Mouse (Mus musculus) hindbrain, embryonic 12.5 days (tissue): ENCODE results near the gene Tmem51. TPM values are rescaled to one million over a fixed set of nuclear protein-coding genes. Genes with fewer than 3 reads are reported as not detected.
"Not testable (repeated sequence)": the region's sequence is repeated elsewhere in the genome, so short reads cannot be mapped to it uniquely, and the experiment has no call there.

ENCODE experiments used
- ATAC-seq: fragments of 200-750 bp; cut with Nextera tagmentation; 2 replicates; pipeline ENCODE4 v1.8.0; 2017; ENCODE audit warnings: moderate TSS enrichment; ENCODE audit not compliant: low FRiP score
- H3K27ac ChIP-seq: fragments of 300-500 bp; sonication (generic); 2 replicates; pipeline ENCODE4 v1.5.1; 2016; ENCODE audit warnings: mild to moderate bottlenecking
- H3K27me3 ChIP-seq: fragments of 300-500 bp; sonication (generic); 2 replicates; pipeline ENCODE4 v1.6.1; 2016; ENCODE audit warnings: mild to moderate bottlenecking
- H3K36me3 ChIP-seq: fragments of 300-500 bp; sonication (generic); 2 replicates; pipeline ENCODE4 v1.6.1; 2016; ENCODE audit warnings: mild to moderate bottlenecking
- H3K4me1 ChIP-seq: fragments of 300-500 bp; sonication (generic); 2 replicates; pipeline ENCODE4 v1.6.1; 2016
- H3K4me2 ChIP-seq: fragments of 300-500 bp; sonication (generic); replicated peaks from 2 replicates; pipeline ENCODE4 v1.6.1; 2016; ENCODE audit warnings: mild to moderate bottlenecking
- H3K4me3 ChIP-seq: fragments of 300-500 bp; sonication (generic); 2 replicates; pipeline ENCODE4 v1.5.1; 2016; ENCODE audit warnings: mild to moderate bottlenecking
- H3K9ac ChIP-seq: fragments of 300-500 bp; sonication (generic); 2 replicates; pipeline ENCODE4 v1.6.1; 2016; ENCODE audit warnings: mild to moderate bottlenecking, moderate library complexity
- H3K9me3 ChIP-seq: fragments of 300-500 bp; sonication (generic); replicated peaks from 2 replicates; pipeline ENCODE4 v1.6.1; 2016; ENCODE audit warnings: mild to moderate bottlenecking
- WGBS: fragments of 180-500 bp; shearing (Covaris S2); methylation state at CpG from one replicate; pipeline ENCODE4 v1.1.7; 2016; 5-methylcytosine and 5-hydroxymethylcytosine counted together
- polyA plus RNA-seq: library from polyadenylated mRNA; unstranded; fragments of >200 nt; fragmentation: Nextera tagmentation; extraction: Ambion mirVana; gene quantifications from 2 replicates; pipeline ENCODE4 v1.2.1, GENCODE M21; 2016

Tmem51 gene
- polyA plus RNA-seq, 1 experiment from 2014 or later, result 8.7 TPM

DNA sequence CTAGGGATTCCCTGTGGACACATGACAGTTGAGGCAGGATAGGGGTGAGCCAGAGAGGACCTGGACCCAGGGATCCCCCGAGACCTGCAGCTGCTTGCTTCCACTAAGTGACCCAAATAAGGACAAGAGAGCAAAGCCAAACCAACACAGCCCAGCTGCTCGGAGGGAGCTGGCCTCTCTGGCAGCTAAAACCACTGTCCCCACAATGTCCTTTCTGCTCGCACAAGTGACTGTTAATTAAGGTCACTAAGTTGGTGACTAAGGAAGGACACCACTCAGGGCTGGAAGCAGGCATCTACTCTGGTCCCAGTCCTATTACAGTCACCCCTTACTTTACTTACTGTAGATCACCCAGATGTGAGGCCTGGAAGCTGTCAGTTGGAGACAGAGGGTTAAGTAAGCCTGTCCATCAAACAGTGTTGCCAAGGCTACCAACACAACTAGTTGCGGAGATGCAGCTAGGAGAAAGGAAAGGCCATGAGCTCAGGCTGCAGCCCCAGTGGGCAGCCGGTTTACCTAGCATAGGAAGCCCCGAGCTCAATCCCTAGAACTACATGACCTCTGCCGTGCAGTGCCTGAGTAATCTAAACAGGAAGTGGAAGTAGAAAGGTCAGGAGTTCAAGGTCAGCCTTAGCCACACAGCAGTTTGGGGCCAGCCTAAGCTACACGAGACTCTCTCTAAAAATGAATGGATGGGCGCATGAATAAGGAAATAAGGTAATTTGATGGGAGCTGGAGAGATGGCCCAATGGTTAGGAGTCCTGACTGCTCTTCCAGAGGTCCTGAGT is 30.2 kb downstream of the Tmem51 start:
- no peak overlapping the region for H3K4me3 ChIP-seq
- peaks cover 2% of the 10 kb centered on the region; the same call in 1 of the 2 replicates for H3K4me1 ChIP-seq
- H3K9ac ChIP-seq, result no peak overlapping the region
- no peaks in the 10 kb centered on the region for H3K36me3 ChIP-seq
- H3K9me3 ChIP-seq, result no peaks in the 10 kb centered on the region
- H3K4me2 ChIP-seq, result no peak overlapping the region
- ATAC-seq, result no peak
- H3K27me3 ChIP-seq, result no peaks in the 10 kb centered on the region
- WGBS, result 50% methylated on average over 9 of the region's 9 CpGs
- no peak overlapping the region for H3K27ac ChIP-seq

DNA sequence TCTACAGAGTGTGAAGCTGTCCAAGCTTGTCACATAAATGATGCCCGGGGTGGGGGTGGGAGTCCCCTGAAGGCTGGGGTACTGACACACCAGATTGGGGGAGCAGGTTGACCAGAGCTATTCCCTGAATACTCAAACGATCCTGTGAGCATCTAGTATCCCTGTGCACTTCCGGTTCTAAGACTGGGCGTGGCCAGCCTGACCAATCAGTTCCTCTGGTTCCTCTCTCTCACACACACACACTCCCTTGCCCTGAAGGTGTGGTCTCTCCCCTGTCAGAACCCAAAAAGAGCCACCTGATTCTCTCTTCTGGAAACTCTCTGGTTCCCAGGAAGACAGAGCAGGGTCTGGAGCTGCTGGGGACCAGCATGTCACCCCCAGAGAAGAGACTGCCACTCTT is 30.8 kb downstream of the Tmem51 start:
- no peak for ATAC-seq
- 68% methylated on average over 4 of the region's 4 CpGs for WGBS
- H3K9me3 ChIP-seq, result no peaks in the 10 kb centered on the region
- no peak overlapping the region for H3K4me3 ChIP-seq
- H3K27me3 ChIP-seq, result no peaks in the 10 kb centered on the region
- no peak overlapping the region for H3K4me2 ChIP-seq
- H3K9ac ChIP-seq, result no peak overlapping the region
- H3K27ac ChIP-seq, result no peak overlapping the region
- no peaks in the 10 kb centered on the region for H3K36me3 ChIP-seq
- peaks cover 3% of the 10 kb centered on the region for H3K4me1 ChIP-seq

DNA sequence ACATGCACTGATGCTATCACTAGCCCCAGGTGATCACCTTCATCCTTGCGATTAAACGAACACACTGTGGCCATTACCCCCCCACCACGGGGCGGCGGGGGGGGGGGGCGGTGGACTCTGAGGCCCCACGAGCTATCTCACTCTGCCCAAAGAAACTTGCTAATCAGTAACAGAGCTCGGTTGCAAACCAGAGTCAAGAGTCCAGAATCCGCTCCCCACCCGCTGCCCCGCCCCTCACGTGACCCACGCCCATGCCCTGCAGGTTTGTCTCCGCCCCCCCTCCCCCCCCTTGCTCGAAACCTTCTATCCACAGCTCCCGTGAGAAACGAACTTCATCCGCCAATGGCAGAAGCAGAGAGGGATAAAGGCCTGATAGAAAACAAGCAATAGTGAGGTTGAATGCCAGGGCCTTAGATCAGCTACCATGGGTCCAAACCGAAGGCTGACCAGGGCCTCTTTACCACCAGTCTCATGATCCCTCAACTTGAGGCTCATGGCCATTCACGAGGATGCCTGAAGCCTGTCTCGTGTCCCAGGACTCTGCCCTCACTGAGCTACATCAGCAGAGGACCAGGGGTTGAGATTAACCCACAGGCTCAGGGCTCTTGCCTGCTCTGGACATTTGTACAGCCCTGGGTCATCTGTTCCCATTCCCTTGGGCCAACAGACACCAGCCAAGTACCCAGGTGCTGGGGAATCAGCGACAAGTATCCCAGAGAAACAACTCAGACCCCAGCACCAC is 31.5 kb downstream of the Tmem51 start:
- no peaks in the 10 kb centered on the region for H3K27me3 ChIP-seq
- no peaks in the 10 kb centered on the region for H3K9me3 ChIP-seq
- H3K4me3 ChIP-seq, result no peak overlapping the region
- H3K36me3 ChIP-seq, result no peaks in the 10 kb centered on the region
- WGBS, result 52% methylated on average over 21 of the region's 22 CpGs
- no peak overlapping the region for H3K4me2 ChIP-seq
- peaks cover 6% of the 10 kb centered on the region for H3K4me1 ChIP-seq
- no peak overlapping the region for H3K9ac ChIP-seq
- ATAC-seq, result no peak
- no peak overlapping the region for H3K27ac ChIP-seq

DNA sequence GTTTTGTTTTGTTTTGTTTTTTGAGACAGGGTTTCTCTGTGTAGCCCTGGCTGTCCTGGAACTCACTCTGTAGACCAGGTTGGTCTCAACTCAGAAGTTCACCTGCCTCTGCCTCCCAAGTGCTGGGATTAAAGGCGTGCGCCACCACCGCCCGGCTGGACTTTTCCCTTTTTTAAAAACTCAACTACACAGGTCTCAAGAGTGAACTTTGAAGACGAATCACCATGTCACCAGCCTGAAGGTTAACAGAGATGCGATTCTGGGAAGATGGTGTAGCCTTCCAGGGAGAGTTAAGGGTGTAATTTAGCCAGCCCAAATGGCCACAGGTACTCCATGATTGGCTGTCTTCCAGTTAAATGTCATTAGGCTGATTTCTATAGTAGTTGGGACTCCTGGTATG is 32.2 kb downstream of the Tmem51 start:
- not testable (repeated sequence) for H3K9me3 ChIP-seq, H3K36me3 ChIP-seq, H3K9ac ChIP-seq, ATAC-seq, H3K4me3 ChIP-seq, H3K4me2 ChIP-seq, H3K27ac ChIP-seq, H3K4me1 ChIP-seq, H3K27me3 ChIP-seq
- 95% methylated on average over 6 of the region's 6 CpGs for WGBS

DNA sequence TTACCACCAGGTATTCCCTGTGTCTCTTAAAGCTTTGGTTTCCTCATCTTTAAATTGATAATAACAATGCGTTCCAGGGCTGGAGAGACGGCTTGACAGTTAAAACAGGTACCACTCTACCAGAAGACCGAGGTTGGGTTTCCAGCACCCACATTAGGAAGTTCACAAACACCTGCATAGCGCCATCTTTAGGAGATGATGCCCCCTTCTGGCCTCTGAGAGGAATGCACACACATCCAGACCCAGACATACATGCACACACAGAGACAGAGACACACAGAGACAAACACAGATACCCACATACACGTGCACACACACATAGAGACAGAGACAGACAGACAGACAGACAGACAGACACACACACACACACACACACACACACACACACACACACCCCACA is 34.1 kb downstream of the Tmem51 start:
- H3K4me1 ChIP-seq, result peaks cover 6% of the 10 kb centered on the region
- 95% methylated on average over 5 of the region's 5 CpGs for WGBS
- H3K9ac ChIP-seq, result no peak overlapping the region
- H3K36me3 ChIP-seq, result no peaks in the 10 kb centered on the region
- no peak overlapping the region for H3K4me2 ChIP-seq
- no peak overlapping the region for H3K27ac ChIP-seq
- no peaks in the 10 kb centered on the region for H3K27me3 ChIP-seq
- no peaks in the 10 kb centered on the region for H3K9me3 ChIP-seq
- ATAC-seq, result no peak
- no peak overlapping the region for H3K4me3 ChIP-seq

DNA sequence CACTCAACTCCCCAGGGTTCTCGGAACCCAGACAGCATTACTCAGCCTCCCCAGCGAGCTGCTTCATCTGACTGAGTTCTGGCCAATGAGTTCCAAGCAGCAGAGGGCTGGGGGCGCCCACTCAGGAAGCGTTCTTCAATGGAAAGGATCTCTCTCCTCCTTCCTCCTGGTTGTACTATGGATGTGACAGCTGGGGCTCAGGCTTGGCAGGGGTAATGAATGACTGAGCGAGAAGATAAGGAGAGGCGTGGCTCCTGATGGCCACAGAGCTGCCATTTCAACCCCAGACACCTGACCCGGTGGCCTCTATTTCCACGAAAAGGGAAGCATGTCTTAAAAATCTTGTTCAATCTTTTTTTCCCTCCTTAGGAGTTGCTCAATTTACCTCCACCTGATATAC is 35.7 kb downstream of the Tmem51 start:
- Histone ChIP-seq H3K4me2 (no peak overlapping the region), H3K27me3 (no peaks in the 10 kb centered on the region), H3K4me3 (no peak overlapping the region), H3K27ac (no peak overlapping the region), H3K4me1 (peaks cover 14% of the 10 kb centered on the region), H3K36me3 (no peaks in the 10 kb centered on the region), H3K9me3 (no peaks in the 10 kb centered on the region), H3K9ac (no peak overlapping the region)
- no peak for ATAC-seq
- WGBS, result 66% methylated on average over 8 of the region's 8 CpGs

DNA sequence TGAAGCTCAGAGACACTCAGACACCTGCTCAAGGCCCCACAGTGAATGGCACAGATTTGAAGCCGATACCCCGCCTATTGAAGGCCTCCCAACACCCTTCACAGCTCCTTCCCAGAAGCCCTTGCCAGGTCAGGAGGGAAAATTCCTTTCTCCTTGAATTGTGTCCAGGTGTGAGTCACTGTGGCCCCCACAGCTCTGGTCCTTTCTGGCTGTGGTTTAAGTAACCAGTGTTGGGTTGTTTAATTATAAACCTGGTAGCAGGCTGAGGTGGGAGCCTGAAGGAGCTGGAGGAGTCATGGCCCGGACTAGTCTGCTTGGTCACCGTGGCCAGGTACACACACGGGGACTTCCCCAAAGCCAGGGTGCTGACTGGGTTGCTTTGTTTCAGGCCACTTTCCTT is 37.1 kb downstream of the Tmem51 start:
- Histone ChIP-seq H3K36me3 (no peaks in the 10 kb centered on the region), H3K4me2 (no peak overlapping the region), H3K9me3 (no peaks in the 10 kb centered on the region), H3K4me1 (peaks cover 12% of the 10 kb centered on the region), H3K4me3 (no peak overlapping the region), H3K9ac (no peak overlapping the region), H3K27ac (no peak overlapping the region), H3K27me3 (no peaks in the 10 kb centered on the region)
- 91% methylated on average over 5 of the region's 5 CpGs for WGBS
- no peak for ATAC-seq

DNA sequence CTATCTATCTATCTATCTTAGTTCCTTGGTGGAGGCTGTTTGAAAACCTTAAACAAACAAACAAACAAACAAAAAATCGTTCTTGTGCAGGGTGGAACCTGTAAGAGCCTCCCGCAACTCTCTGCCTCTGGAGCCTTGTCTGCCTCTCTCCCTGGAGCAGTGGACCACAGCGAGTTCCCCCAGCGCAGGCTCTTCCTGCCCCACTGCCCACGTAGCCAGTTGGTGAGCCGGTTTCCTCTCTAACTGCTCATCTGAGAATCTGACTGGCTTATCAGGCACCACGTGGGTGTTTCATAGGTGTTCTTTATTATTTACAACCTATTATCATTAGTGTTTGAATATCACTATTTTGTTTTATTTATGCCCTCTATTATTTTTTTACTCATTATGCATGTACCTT is 37.6 kb downstream of the Tmem51 start:
- H3K36me3 ChIP-seq, result no peaks in the 10 kb centered on the region
- H3K4me2 ChIP-seq, result no peak overlapping the region
- H3K4me1 ChIP-seq, result peaks cover 14% of the 10 kb centered on the region
- no peaks in the 10 kb centered on the region for H3K9me3 ChIP-seq
- ATAC-seq, result no peak
- 88% methylated on average over 7 of the region's 7 CpGs for WGBS
- H3K27me3 ChIP-seq, result no peaks in the 10 kb centered on the region
- no peak overlapping the region for H3K9ac ChIP-seq
- no peak overlapping the region for H3K27ac ChIP-seq
- no peak overlapping the region for H3K4me3 ChIP-seq

DNA sequence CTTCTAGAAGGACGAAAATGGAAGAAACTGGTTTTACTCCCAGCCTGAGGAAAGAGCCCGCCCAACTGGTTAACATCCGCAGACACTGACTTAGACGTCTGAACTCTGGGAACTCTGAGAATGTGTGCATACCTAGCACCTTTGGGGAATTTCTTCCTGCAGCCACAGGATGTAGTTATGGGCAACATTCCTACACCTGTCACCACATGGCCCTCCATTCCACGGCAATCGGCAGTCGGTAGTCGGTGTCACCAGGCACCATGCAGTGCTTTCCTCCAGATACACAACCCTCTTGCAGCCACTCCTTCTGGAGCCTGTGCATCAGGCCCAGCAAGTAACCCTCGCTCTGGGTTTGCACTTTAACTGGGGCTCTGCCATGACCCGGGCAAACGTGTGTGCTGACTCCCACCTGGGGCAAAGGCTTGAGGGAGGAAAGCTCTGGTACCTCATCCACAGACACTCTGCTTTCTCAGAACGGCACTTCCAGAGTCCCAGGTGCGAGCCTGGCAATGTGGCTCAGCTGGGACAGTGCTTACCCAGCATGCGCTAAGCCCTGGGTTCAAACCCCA is 38.4 kb downstream of the Tmem51 start:
- Histone ChIP-seq H3K36me3 (no peaks in the 10 kb centered on the region), H3K4me1 (peaks cover 15% of the 10 kb centered on the region), H3K4me2 (no peak overlapping the region), H3K27me3 (no peaks in the 10 kb centered on the region), H3K4me3 (no peak overlapping the region), H3K9me3 (no peaks in the 10 kb centered on the region), H3K27ac (no peak overlapping the region), H3K9ac (no peak overlapping the region)
- no peak for ATAC-seq
- WGBS, result 74% methylated on average over 14 of the region's 14 CpGs

DNA sequence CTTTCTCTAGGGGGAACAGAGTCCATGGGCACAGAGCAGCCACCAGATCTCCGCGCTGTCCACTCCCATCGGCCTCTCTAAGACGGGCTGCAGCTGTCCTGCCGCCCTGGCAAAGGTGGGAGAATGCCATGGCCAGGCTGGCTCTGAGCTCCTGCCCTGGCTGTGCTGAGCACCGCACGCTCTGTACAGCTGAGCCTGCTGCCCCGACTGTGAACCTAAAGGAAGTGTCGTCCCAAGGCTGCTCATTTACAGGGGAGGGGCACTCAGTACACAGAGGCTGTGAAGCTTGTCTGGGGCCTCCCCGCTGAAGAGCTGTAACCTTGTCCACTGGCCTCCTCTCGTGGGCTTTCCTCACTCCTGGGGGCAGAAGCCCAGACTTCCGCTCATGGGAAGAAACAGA is 39.7 kb downstream of the Tmem51 start:
- ATAC-seq, result no peak
- WGBS, result 65% methylated on average over 12 of the region's 12 CpGs
- H3K4me1 ChIP-seq, result peaks cover 15% of the 10 kb centered on the region
- H3K4me2 ChIP-seq, result no peak overlapping the region
- no peak overlapping the region; the same call in 1 of the 2 replicates for H3K9ac ChIP-seq
- no peak overlapping the region for H3K4me3 ChIP-seq
- H3K27me3 ChIP-seq, result no peaks in the 10 kb centered on the region
- H3K27ac ChIP-seq, result no peak overlapping the region
- no peaks in the 10 kb centered on the region for H3K9me3 ChIP-seq
- H3K36me3 ChIP-seq, result no peaks in the 10 kb centered on the region

DNA sequence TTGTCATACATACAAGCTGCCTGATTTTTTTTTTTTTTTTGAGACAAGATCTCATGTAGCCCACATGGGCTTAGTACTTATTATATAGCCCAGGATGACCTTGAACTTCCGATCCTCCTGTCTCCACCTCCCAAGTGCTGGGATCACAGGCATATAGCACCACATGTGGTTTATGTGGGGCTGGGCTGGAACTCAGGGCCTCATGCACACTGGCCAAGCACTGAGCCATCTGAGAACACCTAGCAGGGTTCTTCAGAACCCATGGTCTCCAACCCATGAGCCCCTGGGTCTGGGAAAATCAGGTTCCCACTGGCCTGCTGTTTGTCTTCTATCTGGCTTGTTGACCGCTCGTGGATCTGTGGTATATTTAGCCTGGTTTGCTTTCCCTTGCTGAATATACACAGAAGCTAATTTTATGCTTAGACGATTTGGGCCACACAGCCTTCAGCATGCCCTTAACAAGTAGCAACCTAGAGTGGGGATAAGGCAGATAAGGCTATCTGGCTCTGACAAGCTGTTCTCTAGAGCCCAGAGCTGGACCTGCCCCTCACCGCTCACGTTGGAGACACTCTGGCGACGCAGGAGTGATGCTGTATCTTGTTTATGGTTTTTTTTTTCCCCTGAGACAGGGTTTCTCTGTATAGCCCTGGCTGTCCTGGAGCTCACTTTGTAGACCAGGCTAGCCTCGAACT is 44.3 kb downstream of the Tmem51 start:
- Histone ChIP-seq H3K27ac (no peak overlapping the region), H3K9ac (no peak overlapping the region), H3K4me2 (no peak overlapping the region), H3K4me3 (no peak overlapping the region), H3K36me3 (no peaks in the 10 kb centered on the region), H3K9me3 (no peaks in the 10 kb centered on the region), H3K27me3 (no peaks in the 10 kb centered on the region), H3K4me1 (peaks cover 15% of the 10 kb centered on the region)
- ATAC-seq, result no peak
- 87% methylated on average over 9 of the region's 9 CpGs for WGBS

DNA sequence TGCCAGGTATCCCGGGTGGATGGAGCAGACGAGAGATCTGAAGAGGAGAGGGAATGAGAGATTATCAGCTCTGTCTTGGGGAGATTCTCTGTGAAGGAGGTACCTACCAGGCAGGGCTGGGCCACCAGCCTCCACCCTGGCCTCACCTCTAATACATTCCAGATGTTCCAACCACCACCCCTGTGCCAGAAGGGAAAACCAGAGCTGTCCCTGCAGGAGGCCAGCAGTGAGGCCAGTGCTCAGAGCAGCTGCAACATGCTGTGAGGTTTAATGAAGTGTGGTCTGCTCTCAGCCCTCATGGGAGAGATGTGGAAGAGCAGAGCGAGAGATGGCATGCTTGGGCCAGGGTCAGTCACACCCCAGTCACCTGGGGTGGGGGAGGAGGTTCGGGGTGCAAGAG is 46.2 kb downstream of the Tmem51 start:
- H3K9ac ChIP-seq, result no peak overlapping the region
- no peaks in the 10 kb centered on the region for H3K9me3 ChIP-seq
- no peak overlapping the region for H3K4me3 ChIP-seq
- H3K36me3 ChIP-seq, result no peaks in the 10 kb centered on the region
- no peak overlapping the region for H3K27ac ChIP-seq
- no peaks in the 10 kb centered on the region for H3K27me3 ChIP-seq
- H3K4me1 ChIP-seq, result peaks cover 8% of the 10 kb centered on the region
- ATAC-seq, result no peak
- 55% methylated on average over 4 of the region's 4 CpGs for WGBS
- H3K4me2 ChIP-seq, result no peak overlapping the region
